Mouse (Mus musculus) regulatory T cell (primary cell): Measurements from ENCODE around the gene Plxdc1.

Experiments used
- in situ Hi-C: fragments of 300-600 bp; cut with MboI, MseI; formaldehyde crosslinking; loops from one replicate; pipeline ENCODE4 v1.15.1; 2025; ENCODE audit warnings: high pct_unique_total_duplicates

Plxdc1 gene

DNA sequence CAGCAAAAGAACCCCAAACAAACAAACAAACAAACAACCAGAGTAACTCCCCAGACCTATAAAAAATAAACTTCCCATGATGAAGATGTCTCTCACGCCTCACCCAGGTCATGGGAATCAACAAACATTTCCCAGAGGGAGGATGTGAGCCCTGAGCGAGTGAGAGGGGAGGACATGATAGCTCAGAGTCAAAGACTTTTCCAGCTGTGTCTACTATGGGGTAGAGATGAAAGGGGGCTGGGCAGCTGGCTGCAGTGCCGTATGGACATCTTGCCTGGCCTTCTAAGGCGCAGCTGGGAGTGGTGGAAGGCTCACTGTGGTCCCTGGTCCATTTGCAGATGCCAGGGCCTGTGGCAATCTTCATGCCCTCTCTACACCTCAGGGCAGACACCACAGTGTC, 57.3 kb downstream of the Plxdc1 start:
- in situ Hi-C loops, result no loop called here

DNA sequence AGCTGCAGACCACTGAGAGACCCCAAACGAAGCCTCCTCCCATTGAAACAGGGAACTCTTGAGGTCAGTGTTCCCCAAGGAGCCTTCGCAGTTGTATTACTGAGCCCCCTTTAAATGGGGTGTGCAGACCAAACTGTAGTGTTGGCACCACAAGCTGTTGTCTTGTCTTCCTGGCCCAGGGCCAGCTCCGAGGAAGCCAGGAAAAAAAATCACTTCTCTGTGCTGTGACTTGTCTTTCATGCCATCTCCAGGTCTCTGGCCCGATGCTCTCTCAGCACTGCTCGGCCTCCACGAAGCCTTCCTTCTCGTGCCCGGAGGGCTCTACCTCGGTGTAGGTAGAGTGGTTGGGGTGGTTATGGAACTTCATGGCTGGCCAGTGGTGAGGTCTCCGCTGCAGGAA, 62.0 kb downstream of the Plxdc1 start:
- in situ Hi-C loops, result no loop called here

DNA sequence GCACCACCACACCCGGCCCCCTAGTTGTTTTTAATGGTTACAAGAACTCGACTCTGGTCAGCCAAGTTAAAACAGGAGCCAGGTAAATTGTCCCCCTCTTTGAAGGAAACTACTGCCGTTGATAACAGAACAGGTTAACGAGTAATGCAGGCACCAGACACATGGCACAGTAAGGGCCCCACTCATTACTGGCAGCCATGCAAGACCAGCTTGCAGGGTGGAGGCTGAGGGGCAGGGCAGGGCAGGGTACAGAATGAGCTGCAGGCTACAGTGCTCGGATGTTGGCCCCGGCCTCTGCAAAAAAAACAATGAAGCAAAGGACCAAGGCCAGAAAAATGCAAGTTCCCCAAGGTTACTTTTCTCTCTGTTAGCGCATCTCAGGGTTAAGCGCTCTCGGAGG, 62.6 kb downstream of the Plxdc1 start:
- in situ Hi-C loops, result no loop called here

DNA sequence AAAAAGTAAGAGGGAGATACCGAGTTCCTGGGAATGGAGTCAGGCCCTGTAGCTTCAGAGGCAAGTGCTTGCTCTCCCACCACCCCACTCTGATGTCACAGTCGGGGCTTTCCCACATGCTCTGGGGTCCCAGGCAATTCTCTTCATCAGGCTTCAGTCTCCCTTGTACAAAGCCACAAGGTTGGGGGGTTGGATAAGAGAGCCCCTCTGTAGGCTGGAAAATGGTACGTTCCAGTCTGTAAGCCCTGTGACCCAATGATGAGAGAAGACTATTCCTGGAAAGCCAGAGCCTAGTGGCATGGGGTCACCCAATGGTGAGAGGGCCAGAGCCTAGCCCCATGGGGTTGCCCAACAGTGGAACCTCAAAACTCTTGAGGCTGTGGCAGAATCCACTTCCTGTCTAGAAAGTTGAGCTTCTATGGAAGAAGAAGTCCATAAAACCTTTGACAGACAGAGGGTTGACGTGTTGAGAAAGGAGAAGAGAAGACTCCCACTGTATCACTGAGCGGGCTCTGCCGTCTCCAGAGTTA, 70.2 kb downstream of the Plxdc1 start:
- in situ Hi-C loops, result no loop called here

DNA sequence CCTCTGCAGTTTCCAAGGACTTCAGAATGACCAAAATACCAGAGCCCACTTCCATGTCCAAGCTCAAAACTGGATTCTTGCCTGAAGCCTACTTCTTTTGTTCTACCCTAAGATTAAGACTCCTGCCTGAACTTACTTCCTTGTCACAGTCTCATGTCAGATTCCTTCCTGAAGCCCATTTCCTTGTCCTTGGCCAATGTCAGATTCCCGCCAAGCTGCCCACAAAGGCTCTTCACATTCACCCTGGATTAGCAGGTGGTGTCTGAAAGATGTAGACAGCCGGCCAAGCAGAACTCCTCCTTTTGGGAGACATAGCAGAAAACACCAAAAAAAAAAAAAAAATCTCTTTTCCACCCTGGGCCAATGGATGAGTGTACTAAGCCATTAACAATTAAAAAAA, 70.8 kb downstream of the Plxdc1 start:
- in situ Hi-C loops, result no loop called here

DNA sequence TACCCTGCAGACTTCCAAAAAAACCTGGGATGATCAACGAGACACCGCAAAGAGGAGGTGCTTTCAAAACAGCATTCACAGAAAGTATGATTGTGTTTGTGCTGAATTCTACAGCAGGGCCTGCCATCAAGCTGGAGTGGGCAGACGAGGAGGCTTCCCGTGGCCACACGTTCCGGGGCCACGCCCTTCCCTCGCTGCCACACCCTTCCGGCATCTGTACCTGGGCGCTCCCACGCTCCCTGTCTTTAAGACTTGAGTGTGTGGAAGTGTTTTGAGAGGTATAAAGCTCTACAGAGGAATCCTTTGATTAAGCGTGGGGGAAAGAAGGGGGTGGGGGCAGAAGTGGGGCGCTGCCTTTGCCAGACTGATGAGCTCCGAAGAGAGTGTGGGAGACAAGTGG, 73.1 kb downstream of the Plxdc1 start:
- in situ Hi-C loops, result no loop called here

DNA sequence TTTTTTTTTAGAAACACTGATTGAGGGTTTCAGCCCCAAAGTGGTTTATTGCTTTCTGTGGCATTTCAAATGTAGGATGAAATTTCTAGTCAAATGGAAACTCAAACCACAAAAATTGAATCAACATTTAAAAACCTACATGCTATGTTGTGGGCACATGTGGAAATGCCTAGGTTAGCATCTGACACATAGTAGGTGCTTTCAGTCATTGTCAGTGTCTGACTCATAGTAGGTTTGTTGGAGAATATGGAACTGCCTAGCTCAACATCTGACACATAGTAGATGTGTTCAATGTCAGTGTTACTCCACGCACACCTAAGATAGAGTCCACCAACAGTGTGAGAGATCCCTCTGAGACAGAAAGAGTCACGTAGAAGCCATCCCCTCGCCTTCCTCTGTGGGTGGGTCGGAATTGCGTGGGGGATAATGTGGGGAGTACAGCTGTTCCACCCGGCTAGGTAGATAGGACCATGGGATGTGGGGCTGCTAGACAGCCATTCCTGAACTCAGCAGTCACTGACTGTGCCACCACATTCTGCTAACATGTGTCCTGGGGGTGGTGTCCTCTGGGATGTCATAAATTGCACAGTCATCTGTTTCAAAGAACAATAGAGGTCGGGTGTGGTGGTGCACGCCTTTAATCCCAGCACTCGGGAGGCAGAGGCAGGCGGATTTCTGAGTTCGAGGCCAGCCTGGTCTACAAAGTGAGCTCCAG, 77.5 kb downstream of the Plxdc1 start:
- in situ Hi-C loops, result loop anchor here (5.0 kb wide), 1 partner anchor 59 kb away; no protein-coding TSS in a partner anchor

DNA sequence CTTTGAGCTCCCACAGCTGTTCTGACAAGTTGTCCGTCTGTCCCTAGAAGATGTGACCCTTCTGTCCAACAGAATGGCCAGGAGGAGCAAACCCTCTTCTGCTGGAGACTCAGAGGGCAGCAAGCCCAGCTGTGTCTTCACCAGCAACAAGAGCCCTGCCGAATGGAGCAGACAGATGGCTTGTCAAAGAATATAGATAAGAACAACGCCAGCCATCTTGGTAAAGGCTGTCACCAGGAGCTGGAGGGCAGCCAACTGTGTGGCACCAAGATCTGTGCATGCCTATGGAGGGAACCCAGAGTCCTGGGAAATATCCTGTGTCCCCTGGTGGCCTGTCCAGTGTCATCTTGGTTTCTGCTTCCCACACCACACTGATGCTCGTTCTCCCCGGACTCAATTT, 78.3 kb downstream of the Plxdc1 start:
- in situ Hi-C loops, result loop anchor here (5.0 kb wide), 1 partner anchor 59 kb away; no protein-coding TSS in a partner anchor

DNA sequence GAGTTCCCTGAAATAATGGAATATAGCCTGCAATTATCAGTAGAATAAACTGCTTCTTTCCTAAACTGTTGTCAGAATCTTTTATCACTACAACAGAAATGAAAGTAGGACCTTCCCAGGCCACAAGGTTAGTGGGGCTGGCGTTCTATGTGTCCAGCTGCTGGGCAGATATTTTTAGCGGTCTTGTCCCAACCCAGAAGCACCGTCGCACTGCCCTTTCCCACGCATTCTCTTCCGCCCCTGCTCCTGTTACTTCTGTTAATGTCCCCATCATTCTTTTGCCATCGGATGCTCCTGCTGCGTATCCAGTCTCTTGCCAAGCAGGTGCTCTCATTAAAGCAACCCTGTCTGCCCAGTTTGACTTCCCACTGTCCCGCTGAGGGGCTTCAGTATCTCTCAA, 79.3 kb downstream of the Plxdc1 start:
- in situ Hi-C loops, result loop anchor here (5.0 kb wide), 1 partner anchor 60 kb away; no protein-coding TSS in a partner anchor

DNA sequence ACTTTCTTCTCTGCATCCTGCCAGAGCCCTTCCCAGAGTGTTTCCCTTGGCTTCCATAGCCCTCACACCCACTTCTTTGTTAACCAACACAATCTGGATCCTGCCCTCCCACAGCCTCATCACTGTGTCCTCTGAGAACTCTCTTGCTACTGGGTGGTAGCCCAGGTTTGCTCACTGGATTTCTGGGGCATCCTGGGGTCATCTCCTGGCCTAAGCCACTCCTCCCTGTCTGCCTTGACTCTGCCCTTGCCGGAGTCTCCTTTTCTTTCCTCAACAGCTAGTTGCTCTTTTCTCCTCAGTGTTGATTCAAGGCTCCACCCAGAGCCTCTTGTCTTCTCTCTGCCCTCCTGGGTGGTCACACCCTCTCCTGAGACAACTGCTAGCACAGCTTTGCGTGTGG, 80.3 kb downstream of the Plxdc1 start:
- in situ Hi-C loops, result loop anchor here (5.0 kb wide), 1 partner anchor 61 kb away; no protein-coding TSS in a partner anchor

DNA sequence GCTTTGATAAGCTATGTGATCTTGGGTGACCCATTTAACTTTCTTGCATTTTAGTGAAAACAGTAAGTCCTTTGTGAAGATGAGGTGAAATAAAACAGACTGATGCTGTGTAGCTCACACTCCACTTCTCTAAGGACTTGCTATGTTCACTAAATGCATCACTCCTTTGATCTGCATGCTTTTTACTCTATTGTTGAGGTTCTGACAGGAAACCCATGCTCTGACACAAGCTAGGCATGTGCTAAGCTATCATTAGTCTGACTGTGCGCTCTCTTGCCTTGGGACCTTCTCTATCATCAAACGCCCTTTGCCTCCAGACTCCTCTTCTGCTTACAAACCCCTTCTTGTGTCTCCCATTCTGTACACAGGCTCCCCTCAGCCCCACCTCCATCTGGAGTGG, 80.7 kb downstream of the Plxdc1 start:
- in situ Hi-C loops, result loop anchor here (5.0 kb wide), 1 partner anchor 62 kb away; no protein-coding TSS in a partner anchor

DNA sequence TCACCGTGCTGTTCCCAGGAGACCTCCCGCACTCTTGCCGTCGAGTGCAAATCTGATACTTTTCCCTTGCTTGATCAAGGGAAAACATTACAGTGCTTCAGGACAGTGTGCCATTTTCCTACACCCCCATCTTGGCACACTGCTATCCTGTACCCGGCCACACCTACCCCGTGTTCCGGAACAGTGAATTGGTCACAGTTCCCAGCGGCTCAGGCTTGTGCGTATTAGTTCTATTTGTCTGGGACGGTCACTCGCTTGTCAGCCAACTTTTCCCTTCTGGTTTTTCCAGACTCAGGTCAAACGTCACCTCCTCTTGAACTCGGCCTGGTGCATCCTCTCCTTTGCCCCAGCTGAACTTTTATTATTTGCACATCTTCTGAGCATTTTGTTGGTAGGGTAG, 81.4 kb downstream of the Plxdc1 start:
- in situ Hi-C loops, result loop anchor here (5.0 kb wide), 1 partner anchor 62 kb away; no protein-coding TSS in a partner anchor

DNA sequence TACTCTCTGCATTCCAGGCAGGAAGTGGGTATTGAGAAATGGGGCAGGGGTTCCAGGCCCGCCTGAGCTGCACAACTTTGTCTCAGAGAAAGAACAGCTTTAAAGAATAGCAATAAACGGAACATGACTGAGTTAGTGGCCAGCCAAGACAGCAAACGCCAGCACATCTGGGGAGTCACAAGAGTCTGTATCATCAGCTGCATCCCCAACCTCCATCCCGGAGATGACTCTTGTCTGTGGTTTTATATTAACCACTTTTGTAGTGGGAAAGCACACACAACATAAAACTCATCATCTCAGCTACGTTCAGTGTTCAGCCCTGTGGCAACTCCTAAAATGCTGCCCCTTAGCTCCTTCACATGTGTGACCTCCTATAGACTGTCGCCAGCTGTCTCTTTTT, 84.4 kb downstream of the Plxdc1 start:
- in situ Hi-C loops, result no loop called here

DNA sequence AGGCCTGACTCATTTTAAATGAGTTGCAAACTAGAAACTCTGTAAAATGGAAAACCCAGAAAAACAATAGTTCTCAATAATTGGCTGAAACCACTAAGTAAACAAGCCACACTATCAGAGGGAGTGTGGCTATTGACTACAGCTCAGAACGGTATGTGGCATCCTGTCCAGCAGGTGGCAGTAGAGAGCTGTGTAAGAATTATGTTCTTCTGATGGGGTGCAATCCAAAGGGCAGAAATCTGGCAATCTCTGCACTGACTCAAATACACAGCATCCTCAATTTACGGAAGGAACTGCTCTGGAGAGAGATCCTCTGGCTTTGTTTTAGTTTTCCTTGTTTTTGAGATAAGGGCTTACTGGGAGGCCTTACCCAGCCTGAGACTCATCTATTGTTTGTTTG, 86.4 kb downstream of the Plxdc1 start:
- in situ Hi-C loops, result no loop called here

DNA sequence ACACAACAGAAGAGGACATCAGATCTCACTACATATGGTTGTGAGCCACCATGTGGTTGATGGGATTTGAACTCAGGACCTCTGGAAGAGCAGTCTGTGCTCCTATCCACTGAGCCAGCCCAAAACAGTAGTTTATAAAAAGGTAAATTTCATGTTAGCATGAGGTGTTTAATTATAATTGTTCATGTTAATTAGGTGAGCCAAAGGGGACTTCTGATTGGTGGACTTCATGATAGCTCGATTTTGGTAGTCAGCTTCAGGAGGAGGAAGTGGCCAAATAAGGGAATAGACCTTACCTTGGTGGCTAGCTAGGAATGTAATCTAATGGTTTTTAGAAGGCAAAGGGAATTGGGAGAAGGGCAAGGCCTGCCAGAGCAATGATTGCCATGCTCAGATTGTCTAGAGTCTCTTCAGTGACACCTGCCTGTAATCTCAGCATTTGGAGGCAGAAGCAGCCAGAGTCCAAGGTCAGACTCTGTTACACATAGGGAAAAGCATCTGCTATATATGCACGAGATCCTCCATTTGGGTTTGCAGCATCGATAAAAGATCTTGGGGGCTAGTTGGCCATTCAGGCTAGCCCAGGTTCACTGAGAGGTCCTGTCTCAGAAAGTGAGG, 88.6 kb downstream of the Plxdc1 start:
- in situ Hi-C loops, result no loop called here

DNA sequence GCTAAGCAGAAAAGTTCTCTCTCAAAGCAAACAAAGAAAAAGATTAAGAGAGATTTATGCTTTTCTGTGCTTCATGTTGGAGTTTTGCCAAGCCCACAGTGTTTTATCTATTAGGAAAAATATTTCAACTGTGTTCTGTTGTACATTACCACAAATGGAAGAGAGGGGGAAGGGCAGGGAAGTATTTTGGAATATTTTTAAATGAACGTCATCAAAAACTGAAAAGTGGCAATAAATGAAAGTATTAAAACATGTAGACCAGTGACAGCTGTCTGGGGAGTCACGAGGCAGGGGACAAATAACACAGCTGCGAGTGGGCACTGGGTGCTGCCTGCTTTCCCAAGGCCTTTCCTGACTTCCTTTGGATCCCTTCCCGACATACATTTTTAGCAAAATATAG, 89.6 kb downstream of the Plxdc1 start:
- in situ Hi-C loops, result no loop called here

DNA sequence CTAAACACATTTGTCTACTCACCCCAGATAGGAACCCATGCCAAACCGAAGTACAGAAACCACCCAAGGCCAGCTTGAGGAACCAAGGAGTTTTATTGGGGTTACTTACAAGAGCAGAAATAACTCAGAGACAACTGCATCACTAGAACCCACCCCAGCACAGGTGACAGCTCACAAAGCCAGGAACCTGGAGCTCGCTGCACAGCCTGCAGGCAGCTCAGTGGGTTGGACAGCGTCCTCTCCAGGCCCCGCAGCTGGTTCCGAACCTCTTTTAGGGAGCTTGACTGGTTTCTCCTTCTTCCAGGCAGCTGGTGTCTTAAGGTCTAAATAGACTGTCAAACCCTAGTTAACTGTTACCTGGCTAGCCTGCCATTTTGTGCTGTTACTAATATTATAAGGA, 94.4 kb downstream of the Plxdc1 start:
- in situ Hi-C loops, result no loop called here

DNA sequence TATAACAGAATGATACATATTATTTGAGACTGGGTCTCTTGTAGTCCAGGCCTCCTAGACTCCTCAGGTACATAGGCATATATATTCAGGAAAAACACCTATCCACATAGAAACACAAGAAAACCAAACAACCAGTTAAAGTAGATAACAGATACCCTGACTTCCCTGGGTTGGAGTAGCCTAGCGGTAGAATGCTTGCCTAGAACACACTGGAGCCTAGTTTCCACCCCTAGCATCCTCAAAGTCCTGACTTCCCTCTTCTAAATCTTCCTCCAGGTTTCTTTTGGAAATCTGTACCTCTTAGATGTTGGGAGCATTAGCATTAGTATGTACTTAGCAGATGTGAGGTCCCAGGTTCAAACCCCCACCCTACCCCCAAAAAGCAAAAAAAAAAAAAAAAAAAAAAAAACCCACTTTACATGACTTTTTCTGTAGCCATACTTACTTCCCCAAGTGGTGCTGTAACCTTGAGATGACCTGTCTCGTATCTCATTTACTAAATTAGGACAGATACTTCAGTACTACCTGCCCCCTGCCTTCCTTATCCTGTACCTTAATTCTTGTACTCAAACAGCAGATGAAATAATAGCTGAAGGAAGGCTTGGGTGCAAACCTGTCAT, 100.8 kb downstream of the Plxdc1 start:
- in situ Hi-C loops, result no loop called here

DNA sequence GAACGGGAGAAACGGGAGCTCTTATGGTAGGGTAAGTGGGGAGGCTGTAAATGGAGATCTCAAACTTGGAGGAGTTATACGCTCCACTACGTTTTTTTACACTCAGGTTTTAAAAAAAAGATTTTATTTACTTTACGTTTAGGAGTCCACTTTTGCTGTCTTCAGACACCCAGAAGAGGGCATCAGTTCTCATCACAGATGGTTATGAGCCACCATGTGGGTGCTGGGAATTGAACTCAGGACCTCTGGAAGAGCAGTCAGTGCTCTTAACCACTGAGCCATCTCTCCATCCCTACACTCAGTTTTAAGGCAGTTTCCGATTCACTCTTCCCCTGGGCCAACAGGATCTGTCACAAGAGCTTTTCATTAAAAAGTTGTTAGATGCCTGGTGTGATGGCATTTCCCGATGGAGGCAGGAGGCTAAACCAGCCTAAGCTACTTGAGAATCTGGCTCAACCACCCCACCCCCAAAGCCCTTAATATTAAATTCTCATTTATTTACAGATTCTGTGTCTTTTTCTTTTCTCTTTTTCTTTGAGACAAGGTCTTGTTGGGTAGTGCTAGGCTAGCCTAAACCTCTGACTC, 101.6 kb downstream of the Plxdc1 start:
- in situ Hi-C loops, result no loop called here

DNA sequence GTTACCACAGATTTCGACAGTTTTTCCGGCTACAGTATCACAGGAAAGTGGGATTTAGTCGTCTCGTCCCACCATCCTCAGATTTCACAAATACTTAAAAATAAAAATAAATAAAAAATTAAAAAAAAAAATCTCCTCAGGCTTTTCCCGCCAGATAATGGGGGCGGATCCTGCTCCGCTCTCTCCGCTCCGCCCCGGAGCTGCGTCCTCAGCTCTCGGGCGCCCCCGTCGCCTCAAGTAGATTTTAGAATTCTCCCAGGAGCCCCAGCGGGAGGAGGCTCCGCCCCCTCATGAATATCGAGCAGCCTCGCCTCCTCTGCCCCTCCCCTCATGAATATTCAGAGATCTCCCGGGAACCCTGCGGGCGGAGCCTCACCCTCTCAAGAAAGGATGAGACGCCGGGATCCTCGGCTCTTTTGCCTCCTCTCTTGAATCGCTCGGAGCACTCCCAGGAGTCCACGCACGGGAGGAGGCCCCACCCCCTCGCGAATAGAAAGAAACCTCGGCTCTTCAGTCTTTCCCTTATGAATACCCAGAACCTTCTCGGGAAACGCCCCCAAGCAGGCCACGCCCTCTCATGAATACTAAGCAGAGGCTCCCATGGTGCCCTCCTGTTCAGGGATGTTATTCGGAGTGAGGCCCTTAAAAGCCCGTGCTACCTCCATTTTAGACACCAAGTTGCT, 102.2 kb downstream of the Plxdc1 start, which contains the start of gene Fbxo47:
Fbxo47 (minus strand) TSS at position 237 of the 683 bp plus-strand sequence.
- in situ Hi-C loops, result no loop called here

DNA sequence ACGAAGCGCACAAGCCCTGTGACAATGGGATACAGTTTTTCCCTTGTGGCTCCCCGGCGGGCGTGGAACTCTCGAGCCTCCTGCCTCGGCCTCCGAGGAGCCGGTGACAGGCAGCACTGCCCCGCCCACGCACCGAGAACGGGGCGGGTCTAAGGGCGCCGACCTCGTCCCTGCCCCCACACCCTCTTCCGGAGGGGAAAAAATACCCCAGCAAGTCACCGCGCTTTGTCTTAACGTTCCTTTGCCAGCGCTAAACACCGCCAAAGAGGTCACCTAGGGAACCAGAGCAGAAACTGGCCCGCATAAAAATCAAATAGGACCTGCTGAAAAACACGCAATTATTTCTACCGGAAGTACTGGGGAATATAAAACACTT, 102.7 kb downstream of the Plxdc1 start:
- in situ Hi-C loops, result no loop called here

DNA sequence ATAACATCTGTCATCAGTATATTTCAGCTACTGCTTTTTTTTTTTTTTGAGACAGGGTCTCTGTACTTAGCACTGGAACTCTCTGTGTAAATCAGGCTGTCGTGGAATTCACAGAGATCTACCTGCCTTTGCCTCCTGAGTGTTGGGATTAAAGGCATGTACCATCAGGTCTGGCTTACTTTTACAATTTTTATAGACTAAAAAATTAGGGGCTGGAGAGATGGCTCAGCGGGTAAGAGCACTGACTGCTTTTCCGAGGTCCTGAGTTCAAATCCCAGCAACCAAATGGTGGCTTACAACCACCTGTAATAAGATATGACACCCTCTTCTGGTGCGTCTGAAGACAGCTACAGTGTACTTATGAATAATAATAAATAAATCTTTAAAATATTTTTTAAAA, 105.9 kb downstream of the Plxdc1 start:
- in situ Hi-C loops, result no loop called here
